Mouse (Mus musculus) liver, adult 2 months (tissue): ENCODE data around the gene Thada. TPM values are rescaled to one million over a fixed set of nuclear protein-coding genes. Genes with fewer than 3 reads are reported as not detected.

Source experiments
- DNase-seq: peaks from one replicate; pipeline ENCODE4 v3.0.0-alpha.2; 2011; ENCODE audit warnings: low read depth, low spot score; ENCODE audit errors: extremely low read depth
- H3K27ac ChIP-seq: fragments of 200-500 bp; replicated peaks from 2 replicates; pipeline ENCODE4 v1.5.1; 2012; ENCODE audit warnings: low read depth, mild to moderate bottlenecking, control low read depth, inconsistent platforms, low read length; ENCODE audit not compliant: insufficient read depth
- H3K27me3 ChIP-seq: fragments of 200-500 bp; 2 replicates; pipeline ENCODE4 v1.6.1; 2012; ENCODE audit warnings: mild to moderate bottlenecking, moderate library complexity, low read length, inconsistent platforms; ENCODE audit not compliant: control insufficient read depth, insufficient read depth
- H3K36me3 ChIP-seq: fragments of 200-500 bp; 2 replicates; pipeline ENCODE4 v1.6.1; 2012; ENCODE audit warnings: low read length, inconsistent platforms; ENCODE audit not compliant: control insufficient read depth, insufficient read depth
- H3K4me1 ChIP-seq: fragments of 200-500 bp; 2 replicates; pipeline ENCODE4 v1.6.1; 2011; ENCODE audit warnings: low read length; ENCODE audit not compliant: control insufficient read depth, insufficient read depth
- H3K4me3 ChIP-seq: fragments of 200-500 bp; 2 replicates; pipeline ENCODE4 v1.5.1; 2011; ENCODE audit warnings: low read depth, mild to moderate bottlenecking, control low read depth, low read length, moderate library complexity; ENCODE audit not compliant: insufficient read depth
- H3K79me2 ChIP-seq: fragments of 200-500 bp; 2 replicates; pipeline ENCODE4 v1.6.1; 2012; ENCODE audit warnings: inconsistent platforms, mild to moderate bottlenecking, low read length, moderate library complexity; ENCODE audit not compliant: control insufficient read depth, insufficient read depth
- H3K9ac ChIP-seq: fragments of 200-500 bp; 2 replicates; pipeline ENCODE4 v1.6.1; 2012; ENCODE audit warnings: low read depth, mild to moderate bottlenecking, control low read depth, inconsistent platforms, low read length
- CTCF ChIP-seq: fragments of 200-500 bp; IDR thresholded peaks from 2 replicates; pipeline ENCODE4 v1.5.1; 2011; ENCODE audit warnings: low read depth, low read length, control low read depth
- POLR2A ChIP-seq: fragments of 200-500 bp; IDR thresholded peaks from 2 replicates; pipeline ENCODE4 v1.6.1; 2011; ENCODE audit warnings: low read length, control low read depth; ENCODE audit not compliant: insufficient read depth; ENCODE audit errors: extremely low read depth
- WGBS: fragments of 180-500 bp; shearing (Covaris S2); methylation state at CpG from one replicate; pipeline ENCODE4 v1.1.7; 2018; 5-methylcytosine and 5-hydroxymethylcytosine counted together
- polyA plus RNA-seq: library from polyadenylated mRNA; depleted of rRNA; stranded (reverse); fragments of >200 nt; gene quantifications from 2 replicates; pipeline ENCODE4 v1.2.3, GENCODE M21; 2012
- total RNA-seq: library from RNA; depleted of rRNA; stranded (reverse); fragments of >200 nt; gene quantifications from 2 replicates; pipeline ENCODE4 v1.2.3, GENCODE M21; 2014

The Thada gene
- total and polyA plus RNA-seq, 2 experiments: 2.8 to 6.1 TPM

DNA sequence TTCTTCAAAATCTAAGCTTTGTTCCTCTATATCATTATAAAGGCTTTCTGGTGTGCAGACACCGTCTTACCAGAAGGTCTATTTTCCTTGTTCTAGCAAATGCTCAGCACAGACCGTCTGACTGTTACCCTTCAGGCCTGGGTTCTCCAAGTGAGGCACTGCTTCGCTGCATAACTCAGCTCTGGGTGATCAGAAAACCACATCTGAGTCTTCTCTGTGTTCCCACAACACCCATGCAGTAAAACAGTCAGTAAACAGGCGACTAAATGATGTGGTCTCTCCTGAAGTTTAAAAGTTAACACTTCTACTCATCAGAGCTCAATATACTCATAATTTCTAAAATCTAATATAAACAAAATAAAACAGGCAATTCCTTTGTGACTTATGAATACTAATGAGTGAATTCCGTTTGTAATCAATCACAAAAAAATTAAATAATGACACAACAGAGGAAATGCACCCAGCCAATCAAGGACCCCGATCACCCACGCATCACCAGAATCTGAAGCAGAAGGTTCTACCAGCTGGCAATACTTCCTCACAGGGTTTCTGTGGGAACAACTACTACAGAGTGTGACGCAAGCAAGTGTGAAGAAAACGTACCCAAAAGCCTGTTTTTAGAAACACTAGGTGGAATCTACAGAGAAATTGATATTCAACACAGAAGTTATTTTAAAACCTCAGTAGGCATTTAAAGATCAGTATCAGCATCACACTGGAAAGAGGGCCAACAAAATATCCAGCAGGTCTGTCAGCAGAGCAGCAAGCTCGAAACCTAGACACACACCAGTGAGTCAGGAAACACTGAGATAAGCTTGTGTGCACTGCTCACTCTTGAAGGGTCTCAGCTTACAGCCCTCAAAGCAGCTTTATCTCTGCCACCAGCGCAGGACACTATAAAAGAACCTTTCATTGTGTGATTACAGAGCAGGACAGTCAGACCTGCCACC is 46.4 kb downstream of the Thada start:
- TF ChIP-seq POLR2A (no peak), CTCF (no peak)
- H3K36me3 ChIP-seq: peaks cover 5% of the 10 kb centered on the region; the same call in 1 of the 2 replicates
- no peak overlapping the region for H3K4me3 ChIP-seq
- H3K27me3 ChIP-seq: no peaks in the 10 kb centered on the region
- no peak overlapping the region for H3K9ac ChIP-seq
- no peak for DNase-seq
- H3K27ac ChIP-seq: no peak overlapping the region
- no peaks in the 10 kb centered on the region for H3K4me1 ChIP-seq
- 79% methylated on average over 11 of the region's 11 CpGs for WGBS
- no peaks in the 10 kb centered on the region for H3K79me2 ChIP-seq

DNA sequence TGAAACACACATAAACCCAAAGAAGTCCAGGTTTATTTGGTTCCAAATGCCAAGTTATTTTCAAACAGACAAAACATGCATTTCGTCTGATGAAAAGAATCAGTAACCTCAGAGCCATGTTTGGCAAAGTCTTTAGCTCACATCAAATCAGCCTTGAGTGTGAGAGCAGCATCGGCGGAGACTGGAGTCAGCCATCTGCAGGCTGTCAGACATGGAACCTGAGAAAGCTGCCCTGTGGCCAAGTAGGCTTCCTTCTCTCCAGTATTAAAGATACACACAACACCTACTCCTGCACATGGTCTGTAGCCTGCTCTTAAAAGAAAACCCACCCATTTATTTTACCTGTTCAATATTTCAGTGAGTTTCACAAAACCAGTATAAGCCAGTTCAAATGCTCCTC is 50.1 kb downstream of the Thada start:
- TF ChIP-seq POLR2A (no peak), CTCF (no peak)
- 98% methylated on average over 3 of the region's 3 CpGs for WGBS
- H3K4me1 ChIP-seq: no peaks in the 10 kb centered on the region
- no peak overlapping the region for H3K4me3 ChIP-seq
- no peak overlapping the region for H3K27ac ChIP-seq
- peaks cover 3% of the 10 kb centered on the region; the same call in 1 of the 2 replicates for H3K36me3 ChIP-seq
- H3K9ac ChIP-seq: no peak overlapping the region
- H3K27me3 ChIP-seq: no peaks in the 10 kb centered on the region
- no peak for DNase-seq
- no peaks in the 10 kb centered on the region for H3K79me2 ChIP-seq

DNA sequence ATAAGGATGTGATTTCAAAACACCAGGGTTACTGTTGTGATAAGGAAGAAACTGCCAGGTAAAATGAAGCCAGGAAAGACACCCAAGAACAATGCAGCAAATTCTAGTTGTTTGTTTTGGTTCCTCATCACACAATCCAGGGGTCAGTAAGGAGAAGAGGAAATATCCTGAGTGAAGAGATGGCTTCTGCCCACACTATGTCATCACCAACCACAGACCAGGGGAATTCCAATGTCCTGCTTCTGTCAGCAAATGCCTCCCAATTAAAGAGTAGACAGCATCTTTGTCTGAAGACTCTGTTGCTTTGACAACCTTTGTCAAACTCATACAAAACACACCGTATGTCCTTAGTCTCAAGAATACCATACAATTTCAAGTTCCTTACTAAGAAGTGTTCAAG is 57.3 kb downstream of the Thada start:
- Histone ChIP-seq H3K79me2 (no peaks in the 10 kb centered on the region), H3K27ac (no peak overlapping the region), H3K4me3 (no peak overlapping the region), H3K9ac (no peak overlapping the region), H3K27me3 (no peaks in the 10 kb centered on the region), H3K4me1 (no peaks in the 10 kb centered on the region), H3K36me3 (no peaks in the 10 kb centered on the region; the same call in 1 of the 2 replicates)
- no peak for DNase-seq
- WGBS: 85% methylated on average over 1 of the region's 1 CpGs
- TF ChIP-seq CTCF (no peak), POLR2A (no peak)

DNA sequence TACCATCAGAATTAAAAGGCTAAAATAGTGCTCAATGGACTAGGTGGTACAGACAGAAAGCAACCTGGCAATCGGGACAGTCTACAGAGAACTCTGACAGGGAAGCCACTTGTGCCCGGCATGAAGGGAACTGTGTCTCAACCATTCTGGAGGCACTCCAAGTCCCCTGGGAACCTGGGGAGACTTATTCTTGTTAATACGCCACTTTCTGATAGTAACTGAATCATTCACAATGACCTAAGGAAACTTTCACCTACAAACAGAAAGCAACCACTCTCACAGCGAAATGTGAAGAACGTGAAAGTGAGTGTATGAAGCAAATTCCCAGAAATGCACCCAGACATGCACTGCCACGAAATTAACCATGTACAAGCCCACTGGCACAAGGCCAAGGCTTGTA is 60.4 kb downstream of the Thada start:
- no peak overlapping the region for H3K9ac ChIP-seq
- H3K79me2 ChIP-seq: no peaks in the 10 kb centered on the region
- no peaks in the 10 kb centered on the region for H3K36me3 ChIP-seq
- 21% methylated on average over 6 of the region's 6 CpGs for WGBS
- H3K27me3 ChIP-seq: no peaks in the 10 kb centered on the region
- H3K4me1 ChIP-seq: no peaks in the 10 kb centered on the region
- no peak overlapping the region; the same call in 1 of the 2 replicates for H3K27ac ChIP-seq
- DNase-seq: peak; percentile 86
- H3K4me3 ChIP-seq: no peak overlapping the region
- no peak for TF ChIP-seq CTCF
- no peak for TF ChIP-seq POLR2A

DNA sequence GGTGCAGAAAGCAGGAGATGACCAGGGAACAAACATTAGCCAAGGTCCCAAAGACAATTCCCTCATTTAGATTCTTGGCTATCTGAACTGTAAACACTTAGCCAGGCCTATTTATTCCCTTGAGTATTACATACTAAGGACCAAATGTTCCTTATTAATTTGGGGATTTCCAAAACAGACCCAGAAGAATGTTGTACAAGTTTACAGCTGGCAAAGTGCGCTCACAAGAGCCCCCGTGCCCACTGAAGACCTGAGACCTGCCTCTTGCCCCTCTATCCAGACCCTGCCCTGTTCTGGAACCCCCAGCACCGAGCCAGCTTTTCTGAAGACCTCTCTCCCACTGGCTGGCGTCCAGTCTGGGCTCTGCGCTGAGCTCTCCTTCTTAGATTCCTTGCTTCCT is 64.2 kb downstream of the Thada start:
- Histone ChIP-seq H3K4me3 (no peak overlapping the region), H3K27ac (no peak overlapping the region)
- 92% methylated on average over 5 of the region's 5 CpGs for WGBS

DNA sequence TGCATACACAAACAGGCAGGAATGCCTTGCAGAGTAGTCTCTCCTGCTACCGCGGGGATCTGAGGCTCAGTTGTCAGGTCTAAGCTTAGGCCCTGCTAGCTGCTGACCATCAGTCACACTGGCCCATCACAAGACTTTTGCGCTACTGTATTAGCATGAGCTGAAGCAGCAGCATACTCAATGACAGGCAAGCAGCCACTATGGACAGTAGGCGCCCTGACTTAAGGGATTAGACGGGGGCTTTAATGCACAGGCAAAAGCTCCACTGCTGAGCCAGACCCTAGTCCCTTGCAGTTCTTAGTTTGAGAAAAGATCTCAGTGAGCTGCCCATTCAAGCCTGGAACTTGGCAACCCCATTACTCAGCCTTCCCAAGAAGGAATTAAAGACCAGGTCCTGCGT is 66.6 kb downstream of the Thada start:
- Histone ChIP-seq H3K27ac (no peak overlapping the region), H3K36me3 (peaks cover 8% of the 10 kb centered on the region), H3K4me1 (no peaks in the 10 kb centered on the region), H3K4me3 (no peak overlapping the region), H3K9ac (no peak overlapping the region), H3K27me3 (no peaks in the 10 kb centered on the region), H3K79me2 (no peaks in the 10 kb centered on the region)
- 93% methylated on average over 6 of the region's 6 CpGs for WGBS
- no peak for DNase-seq
- TF ChIP-seq POLR2A (no peak), CTCF (no peak)

More for the DNA sequence above, 64.2 kb downstream of the Thada start:
- H3K36me3 ChIP-seq: peaks cover 3% of the 10 kb centered on the region
- TF ChIP-seq CTCF (no peak), POLR2A (no peak)
- no peaks in the 10 kb centered on the region for H3K4me1 ChIP-seq
- H3K9ac ChIP-seq: no peak overlapping the region
- DNase-seq: no peak
- H3K27me3 ChIP-seq: no peaks in the 10 kb centered on the region
- H3K79me2 ChIP-seq: no peaks in the 10 kb centered on the region
